Mouse (Mus musculus) C2C12 (cell line): ENCODE measurements at regions not wholly inside any gene's neighbourhood (a gene's known extent, or its start where the extent isn't known, plus 50 kb on each side); places are given as distances from the start of the nearest gene placed in this dataset.

Experiments
- CTCF ChIP-seq: IDR thresholded peaks from one replicate; pipeline ENCODE4 v1.5.1; 2011; ENCODE audit not compliant: control insufficient read depth, insufficient read depth, insufficient read length
- FOSL1 ChIP-seq: IDR thresholded peaks from one replicate; pipeline ENCODE4 v1.8.0; 2011; ENCODE audit warnings: mild to moderate bottlenecking, low read length; ENCODE audit not compliant: poor library complexity, insufficient read depth, severe bottlenecking
- MYOD1 ChIP-seq: IDR thresholded peaks from one replicate; pipeline ENCODE4 v1.6.1; 2011; ENCODE audit warnings: low read depth; ENCODE audit not compliant: control insufficient read depth, insufficient read length
- MYOG ChIP-seq: IDR thresholded peaks from one replicate; pipeline ENCODE4 v1.6.1; 2011; ENCODE audit not compliant: control insufficient read depth, insufficient read length; ENCODE audit errors: extremely low read depth
- USF1 ChIP-seq: IDR thresholded peaks from one replicate; pipeline ENCODE4 v1.6.1; 2011; ENCODE audit warnings: low read depth, mild to moderate bottlenecking, control low read depth, moderate library complexity

GRCm38 (mm10) chr7:95473892-95474291 is 697.2 kb upstream of the Tenm4 start:
- no peak for TF ChIP-seq FOSL1
- no peak for TF ChIP-seq CTCF
- no peak for TF ChIP-seq MYOD1
- no peak for TF ChIP-seq USF1
- no peak for TF ChIP-seq MYOG
